Mouse (Mus musculus) effector memory CD4-positive, alpha-beta T cell, adult 5 months (primary cell): ENCODE data around the gene Tomm40l. TPM values are rescaled to one million over a fixed set of nuclear protein-coding genes. Genes with fewer than 3 reads are reported as not detected.

Experiments used
- polyA plus RNA-seq: library from polyadenylated mRNA; unstranded; fragments of 100-300 nt; shearing (Covaris generic); gene quantifications from one replicate; pipeline ENCODE4 v1.2.1, GENCODE M21; 2017

The Tomm40l gene
- polyA plus RNA-seq: 19.9 TPM

DNA sequence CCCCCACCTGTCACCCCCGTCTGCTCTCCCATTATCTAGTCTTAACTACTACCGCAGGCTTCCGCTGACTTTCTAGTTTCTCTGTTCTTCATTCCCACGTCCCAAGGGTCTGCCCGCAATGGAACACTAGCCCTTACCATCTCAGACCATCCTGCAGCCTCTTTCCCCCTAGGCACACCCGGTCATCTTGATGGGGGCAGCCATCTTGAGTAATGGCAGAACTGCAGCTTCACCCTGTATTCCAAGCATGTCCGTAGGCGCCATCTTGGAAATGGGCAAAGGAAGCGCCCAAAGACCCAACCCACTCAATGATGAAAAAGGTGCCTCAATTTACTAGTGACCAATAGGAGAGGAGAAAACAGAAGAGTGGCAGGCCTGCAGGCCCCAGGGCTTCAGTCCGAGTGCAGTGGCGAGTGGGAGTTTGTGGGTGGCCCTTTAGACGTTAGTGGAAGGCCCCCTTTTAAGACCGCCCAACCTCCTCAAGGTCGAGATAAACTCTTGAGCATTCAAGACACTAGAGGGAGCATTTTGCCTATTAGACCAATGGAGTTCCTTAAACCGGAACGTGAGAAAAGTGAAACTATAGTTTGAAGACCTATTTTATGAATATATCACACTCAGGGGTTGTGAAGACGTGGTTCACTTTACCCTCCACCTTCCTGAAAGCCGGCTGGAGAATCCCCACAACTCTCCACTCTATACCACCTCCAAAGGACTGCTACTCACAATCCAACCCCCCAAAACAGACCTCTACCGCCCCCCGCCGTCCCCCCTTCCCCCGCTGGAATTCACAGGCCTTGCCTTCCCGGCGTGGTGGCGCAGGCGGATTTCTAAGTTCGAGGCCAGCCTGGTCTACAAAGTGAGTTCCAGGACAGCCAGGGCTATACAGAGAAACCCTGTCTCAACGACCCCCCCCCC, at the start of gene Tomm40l:
Gene Tomm40l, minus strand, starts transcription at position 277 of the 918 bp plus-strand sequence.

DNA sequence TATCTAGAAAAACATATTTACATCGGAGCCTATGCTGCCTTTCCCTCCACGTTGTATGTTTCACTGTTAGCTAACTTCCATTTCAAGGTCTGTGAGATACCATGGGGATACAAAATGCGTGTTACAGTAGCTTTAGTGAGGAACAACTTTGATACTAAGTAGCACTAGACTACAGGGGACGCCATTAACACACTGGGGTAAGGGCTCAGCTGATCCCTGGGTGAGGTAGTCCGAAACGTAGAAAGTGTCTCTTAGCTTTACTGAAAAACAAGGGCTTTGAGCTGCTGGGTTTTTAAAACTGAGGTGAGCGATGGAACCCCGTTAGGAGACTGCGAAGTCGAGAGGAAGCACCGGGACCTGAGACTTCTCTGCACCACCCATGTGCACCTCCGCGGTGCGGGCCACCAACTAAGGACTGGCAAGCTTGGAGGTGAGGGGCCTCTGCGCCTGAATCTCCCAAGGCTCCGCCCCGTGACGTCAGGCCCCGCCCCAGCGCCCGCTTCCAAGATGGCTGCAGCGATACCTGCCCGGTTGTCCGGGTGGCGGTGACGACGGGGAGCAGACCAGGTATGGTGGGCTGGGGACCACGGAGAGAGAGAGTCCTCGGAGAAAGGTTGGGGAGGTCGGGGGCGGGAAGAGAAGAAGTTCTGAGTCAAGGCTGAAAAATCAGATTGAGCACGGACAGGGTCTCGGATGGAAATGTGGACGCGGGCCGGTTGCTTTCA, 47.7 kb upstream of the Tomm40l start, which contains the start of gene B4galt3:
Gene B4galt3, plus strand, starts transcription at position 481 of the 725 bp plus-strand sequence.

DNA sequence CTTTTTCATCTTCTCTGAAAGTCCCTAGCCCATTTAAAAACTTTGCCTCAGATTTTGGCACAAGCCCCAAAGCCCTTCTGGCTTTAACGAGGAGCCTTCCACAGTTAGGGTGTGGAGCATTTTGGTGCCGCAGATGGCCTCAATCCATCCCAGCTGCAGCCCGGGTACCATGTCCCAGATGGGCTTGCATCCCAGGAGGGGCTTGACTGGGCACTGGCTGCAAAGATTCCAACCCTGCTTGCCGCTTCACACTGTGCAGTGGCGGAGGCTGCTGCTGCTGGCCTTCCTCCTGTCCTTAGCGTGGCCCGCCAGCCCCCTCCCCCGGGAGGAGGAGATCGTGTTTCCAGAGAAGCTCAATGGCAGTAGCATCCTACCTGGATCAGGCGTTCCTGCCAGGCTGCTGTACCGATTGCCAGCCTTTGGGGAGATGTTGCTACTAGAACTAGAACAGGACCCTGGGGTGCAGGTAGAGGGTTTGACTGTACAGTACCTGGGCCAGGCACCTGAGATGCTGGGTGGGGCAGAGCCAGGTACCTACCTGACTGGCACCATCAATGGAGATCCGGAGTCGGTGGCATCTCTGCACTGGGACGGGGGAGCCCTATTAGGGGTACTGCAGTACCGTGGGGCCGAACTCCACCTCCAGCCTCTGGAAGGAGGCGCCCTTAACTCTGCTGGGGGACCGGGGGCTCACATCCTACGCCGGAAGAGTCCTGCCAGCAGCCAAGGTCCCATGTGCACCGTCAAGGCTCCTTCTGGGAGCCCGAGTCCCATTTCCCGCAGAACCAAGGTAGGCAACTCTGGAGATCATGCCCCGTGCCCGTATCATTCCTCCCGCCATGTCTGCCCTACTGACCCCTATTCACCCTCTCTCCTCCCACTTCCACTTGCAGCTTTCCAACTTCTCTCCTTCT, 28.6 kb upstream of the Tomm40l start, which contains the start of gene Ndufs2:
Gene Ndufs2, minus strand, starts transcription at position 709 of the 914 bp plus-strand sequence.

DNA sequence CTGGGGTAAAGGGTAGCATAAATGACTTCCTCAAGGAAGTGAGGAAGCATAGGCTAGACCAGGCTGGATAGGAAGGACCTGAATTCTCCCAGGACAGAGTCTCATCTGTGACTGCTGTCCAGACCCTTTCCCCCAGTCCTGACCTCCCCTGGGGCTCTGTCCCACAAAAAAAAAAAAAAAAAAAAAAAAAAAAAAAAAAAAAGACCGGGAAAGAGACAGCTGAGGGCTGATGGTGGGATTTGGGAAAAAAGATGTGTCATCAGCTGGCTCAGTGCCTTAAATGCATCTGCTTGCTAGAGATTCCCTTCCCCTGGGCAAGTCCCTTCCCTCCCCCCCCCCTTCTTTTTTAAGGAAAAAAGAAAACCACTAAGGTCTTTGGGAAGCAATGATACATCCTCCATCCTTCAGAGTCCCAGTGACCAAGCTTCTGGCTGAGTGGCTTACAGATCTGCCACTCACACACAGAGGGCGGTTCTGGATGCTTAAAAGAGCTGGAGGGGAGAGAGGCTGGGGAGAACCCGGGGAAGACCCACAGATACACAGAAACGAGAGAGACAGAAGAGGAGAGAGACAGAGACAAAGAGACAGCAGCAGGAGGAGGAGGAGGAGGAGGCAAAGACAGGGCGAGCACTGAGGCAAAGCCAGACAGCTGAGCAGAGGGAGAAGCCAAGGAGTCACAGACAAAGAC, 27.7 kb upstream of the Tomm40l start, which contains the start of gene Adamts4:
Gene Adamts4, plus strand, starts transcription at position 509 of the 688 bp plus-strand sequence.

DNA sequence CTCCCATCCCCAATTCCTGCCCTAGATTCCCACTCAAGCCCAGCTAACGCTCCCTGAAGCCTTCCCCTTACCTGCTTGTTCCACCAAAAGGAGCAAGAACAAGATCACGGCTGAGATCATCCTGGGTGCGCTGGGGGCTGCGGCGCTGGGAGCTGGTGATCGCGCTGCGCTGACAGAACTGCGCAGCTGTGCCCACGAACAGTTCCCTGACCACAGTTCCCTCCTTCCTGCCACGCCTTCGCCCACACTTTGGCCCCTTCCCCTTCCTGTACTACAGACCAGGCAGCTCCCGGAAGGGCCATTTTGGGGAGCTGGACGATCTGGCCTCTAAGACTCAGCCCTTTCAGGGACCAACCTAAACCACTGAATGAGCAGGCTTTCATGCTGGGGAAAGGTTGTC, 11.8 kb upstream of the Tomm40l start, which contains the start of gene Fcer1g:
Gene Fcer1g, minus strand, starts transcription at position 240 of the 400 bp plus-strand sequence.

DNA sequence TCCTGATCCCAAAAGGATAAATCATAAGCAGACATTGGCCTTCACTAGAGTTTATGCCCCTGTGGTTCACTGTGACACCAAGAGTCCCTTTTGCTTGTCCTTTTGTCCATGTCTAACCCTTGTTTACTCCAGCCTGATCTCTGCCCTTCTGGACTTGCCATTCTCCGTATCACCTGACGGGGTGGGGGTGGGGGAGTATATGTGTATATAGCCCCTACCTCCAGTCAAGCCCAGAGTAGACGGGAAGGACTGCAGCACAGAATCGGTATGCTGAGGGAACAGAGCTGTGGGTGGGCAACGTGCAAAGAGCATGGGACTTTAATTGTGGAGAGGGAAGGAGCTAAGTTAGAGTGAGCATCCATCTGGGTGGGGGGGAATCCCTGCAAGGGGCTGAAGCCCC, 2.5 kb upstream of the Tomm40l start, which contains the start of gene Apoa2:
Gene Apoa2, plus strand, starts transcription at position 198 of the 400 bp plus-strand sequence.

DNA sequence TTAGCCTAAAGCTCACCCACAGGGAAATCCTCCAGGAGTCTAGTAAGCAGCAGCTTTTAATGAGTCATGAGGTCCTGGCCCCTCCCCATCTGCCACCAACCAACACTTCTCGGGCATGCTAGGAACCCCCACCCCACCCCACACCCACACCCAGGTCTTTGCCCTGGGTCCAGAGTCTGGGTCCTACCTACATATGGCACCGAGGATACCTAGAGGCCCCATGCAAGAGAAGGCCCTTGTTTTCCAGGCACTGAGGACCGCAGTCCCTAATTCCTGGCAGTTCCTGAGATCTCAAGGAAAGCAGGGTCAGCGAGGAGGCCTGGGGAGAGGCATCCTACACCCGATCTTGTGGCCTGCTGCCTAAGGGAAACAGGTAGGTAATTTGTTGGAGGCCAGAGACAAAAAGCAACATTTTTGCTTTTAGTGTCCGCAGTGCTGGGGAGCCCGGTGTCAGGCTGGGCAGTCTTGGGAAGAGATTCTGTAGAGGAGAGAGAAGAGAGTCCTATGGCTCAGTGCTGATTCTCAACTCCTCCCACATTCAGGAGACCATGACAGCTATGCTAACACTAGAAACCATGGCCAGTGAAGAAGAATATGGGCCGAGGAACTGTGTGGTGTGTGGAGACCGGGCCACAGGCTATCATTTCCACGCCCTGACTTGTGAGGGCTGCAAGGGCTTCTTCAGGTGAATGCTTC, 8.4 kb downstream of the Tomm40l start, which contains the start of gene Nr1i3:
Gene Nr1i3, plus strand, starts transcription at position 170 of the 696 bp plus-strand sequence.

DNA sequence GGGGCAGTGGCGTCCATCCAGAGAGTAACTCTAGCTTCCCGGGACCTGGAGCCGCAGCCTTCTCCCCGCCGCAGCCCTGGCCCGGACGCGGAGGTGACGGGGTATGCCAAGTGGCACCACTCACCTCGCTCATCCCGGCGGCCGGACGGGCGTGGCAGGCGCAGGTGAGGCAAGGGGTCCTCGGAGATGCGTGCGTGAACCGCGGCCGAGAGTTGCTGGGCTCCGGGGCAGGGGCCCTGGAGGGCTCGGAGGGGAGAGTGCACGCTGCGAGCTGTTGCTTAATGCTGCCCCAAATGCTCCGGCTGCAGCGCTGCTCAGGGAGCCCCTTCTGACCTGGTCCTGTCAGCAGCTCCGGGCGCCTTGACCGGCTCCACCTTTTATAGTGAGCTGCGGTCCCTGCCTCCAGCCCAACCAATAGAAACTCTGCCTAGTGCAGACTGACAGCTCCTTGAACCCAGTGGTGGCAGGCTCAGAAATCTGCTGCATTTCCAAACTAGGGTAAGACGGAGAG, 26.4 kb downstream of the Tomm40l start, which contains the start of gene Pcp4l1:
Gene Pcp4l1, minus strand, starts transcription at position 382 of the 511 bp plus-strand sequence.

Other genes starting within 250 kb of the Tomm40l start
- gene Fcgr2b, start 246.0 kb downstream of the Tomm40l start, polyA plus RNA-seq: 17.0 TPM
- not detected for gene Fcgr4, start 203.6 kb downstream of the Tomm40l start, polyA plus RNA-seq
- gene Fcgr3, start 157.6 kb downstream of the Tomm40l start, polyA plus RNA-seq: 1.2 TPM
- gene Cfap126, start 108.6 kb downstream of the Tomm40l start, polyA plus RNA-seq: 1.4 TPM
- gene Sdhc, start 71.9 kb downstream of the Tomm40l start, polyA plus RNA-seq: 124 TPM
- not detected for gene Mpz, start 71.8 kb downstream of the Tomm40l start, polyA plus RNA-seq
- not detected for gene Pcp4l1, start 26.2 kb downstream of the Tomm40l start, polyA plus RNA-seq
- 0.24 TPM for gene Nr1i3, start 8.5 kb downstream of the Tomm40l start, polyA plus RNA-seq
- not detected for gene Apoa2, start 2.5 kb upstream of the Tomm40l start, polyA plus RNA-seq
- gene Fcer1g, start 11.9 kb upstream of the Tomm40l start, polyA plus RNA-seq: 0.96 TPM
- gene Adamts4, start 27.9 kb upstream of the Tomm40l start, polyA plus RNA-seq: not detected
- gene Ndufs2, start 28.9 kb upstream of the Tomm40l start, polyA plus RNA-seq: 98.0 TPM
- gene B4galt3, start 47.8 kb upstream of the Tomm40l start, polyA plus RNA-seq: 48.0 TPM
- 69.2 TPM for gene Ppox, start 58.7 kb upstream of the Tomm40l start, polyA plus RNA-seq
- 44.2 TPM for gene Usp21, start 65.5 kb upstream of the Tomm40l start, polyA plus RNA-seq
- 47.4 TPM for gene Ufc1, start 72.5 kb upstream of the Tomm40l start, polyA plus RNA-seq
- 23.9 TPM for gene Dedd, start 106.6 kb upstream of the Tomm40l start, polyA plus RNA-seq
- gene Nit1, start 123.1 kb upstream of the Tomm40l start, polyA plus RNA-seq: 27.7 TPM
- gene Pfdn2, start 123.2 kb upstream of the Tomm40l start, polyA plus RNA-seq: 116 TPM
- not detected for gene Klhdc9, start 138.3 kb upstream of the Tomm40l start, polyA plus RNA-seq
- not detected for gene Nectin4, start 147.6 kb upstream of the Tomm40l start, polyA plus RNA-seq
- gene Arhgap30, start 166.4 kb upstream of the Tomm40l start, polyA plus RNA-seq: 131 TPM
- 55.7 TPM for gene Usf1, start 188.8 kb upstream of the Tomm40l start, polyA plus RNA-seq
- 1.3 TPM for gene Tstd1, start 196.4 kb upstream of the Tomm40l start, polyA plus RNA-seq
- not detected for gene F11r, start 215.0 kb upstream of the Tomm40l start, polyA plus RNA-seq